Mouse (Mus musculus): ENCODE data around the gene Klhl25.
"Not testable (repeated sequence)": the region's sequence is repeated elsewhere in the genome, so short reads cannot be mapped to it uniquely, and the experiment has no call there.

Gene Klhl25

GRCm38 (mm10) chr7:75848115-75848775 lies at the start of gene Klhl25:
TSS of gene Klhl25 (plus strand) at chr7:75848310.
- DNase-seq (ENCODE audit: low read depth, low spot score) = peak; percentile 96

GRCm38 (mm10) chr7:75800530-75800929 lies 47.6 kb upstream of the Klhl25 start:
- DNase-seq (ENCODE audit: low read depth, low spot score) = no peak

DNA sequence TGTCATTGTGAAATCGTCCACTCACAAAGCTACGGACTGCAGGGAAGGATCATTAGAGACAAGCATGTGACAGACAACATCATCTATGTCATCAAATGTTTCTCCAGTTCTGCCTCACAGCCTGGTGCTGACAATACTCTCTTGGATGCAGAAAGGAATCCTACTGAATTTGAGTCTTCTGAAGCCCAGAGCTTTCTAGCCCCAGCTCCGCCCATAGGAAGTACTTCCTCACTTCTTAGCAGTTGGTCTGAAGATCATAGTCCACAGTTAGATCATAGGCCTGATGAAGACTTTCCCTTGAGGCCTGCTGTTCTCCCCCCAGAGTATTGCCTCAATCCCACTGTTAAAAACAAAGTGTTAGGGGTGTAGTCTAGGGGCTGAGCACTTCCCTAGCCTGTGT lies 47.1 kb upstream of the Klhl25 start:
- DNase-seq (ENCODE audit: low read depth, low spot score) = no peak

- peak; percentile 90 for DNase-seq (ENCODE audit: low read depth, low spot score)
Observed at GRCm38 (mm10) chr7:75801621-75802358, 46.3 kb upstream of the Klhl25 start.

DNA sequence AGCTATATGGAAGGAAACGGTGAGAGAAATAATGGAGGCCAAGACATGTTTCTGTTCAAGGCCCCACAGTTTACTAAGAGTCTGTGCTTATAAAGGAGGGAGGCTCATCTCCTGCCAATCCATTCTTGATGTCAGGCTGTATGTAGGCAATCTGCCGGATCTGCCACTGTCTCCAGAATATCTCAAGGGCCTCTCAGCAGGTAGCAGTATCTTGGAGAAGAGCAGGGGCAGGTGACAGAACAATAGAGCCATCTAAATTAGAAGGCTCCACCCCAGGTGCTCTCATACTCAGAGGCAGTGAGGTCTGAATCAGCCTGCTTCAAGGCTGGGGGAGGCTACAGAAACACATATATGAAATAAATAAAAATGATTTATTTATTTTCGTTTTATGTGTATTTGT lies 45.2 kb upstream of the Klhl25 start:
- DNase-seq (ENCODE audit: low read depth, low spot score) = peak; percentile 78

DNA sequence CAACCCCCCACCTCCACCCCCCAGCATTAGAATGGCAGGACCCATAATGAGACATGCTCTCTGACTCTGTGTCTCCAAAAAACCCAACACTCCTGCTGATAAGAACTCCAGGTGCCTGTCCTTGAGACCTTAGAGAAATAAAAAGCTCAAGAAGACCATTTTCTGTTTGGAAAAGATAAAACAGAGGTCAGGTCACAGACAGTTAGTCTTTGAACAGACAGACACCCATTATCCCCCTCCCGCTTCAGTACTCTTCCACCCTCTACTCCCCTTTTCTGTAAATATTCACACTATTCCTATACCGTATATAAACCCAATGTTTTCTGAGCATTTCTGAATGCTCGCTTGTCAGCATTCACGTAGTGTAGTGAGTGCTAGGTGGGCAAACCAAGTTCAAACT lies 41.9 kb upstream of the Klhl25 start:
- no peak for DNase-seq (ENCODE audit: low read depth, low spot score)

DNA sequence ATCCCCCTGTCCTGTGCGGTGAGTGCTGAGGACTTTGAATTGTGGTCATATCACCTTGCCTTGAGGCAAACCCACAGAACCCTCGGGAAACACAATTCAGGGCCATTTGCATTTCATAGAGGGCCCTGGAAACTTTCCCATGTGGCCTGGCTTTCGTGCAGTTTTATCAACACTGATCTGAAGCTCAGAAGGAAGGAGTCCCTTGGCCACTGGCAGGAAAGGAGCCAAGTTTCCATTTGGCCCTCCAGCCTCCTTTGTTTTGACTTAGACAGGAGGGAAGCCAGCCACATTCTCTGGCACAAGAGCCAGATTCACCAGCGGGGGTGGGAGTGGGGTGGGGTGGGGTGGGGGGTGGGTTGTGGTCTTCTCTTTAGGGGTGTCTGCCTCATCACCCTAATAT lies 41.4 kb upstream of the Klhl25 start:
- no peak for DNase-seq (ENCODE audit: low read depth, low spot score)

DNA sequence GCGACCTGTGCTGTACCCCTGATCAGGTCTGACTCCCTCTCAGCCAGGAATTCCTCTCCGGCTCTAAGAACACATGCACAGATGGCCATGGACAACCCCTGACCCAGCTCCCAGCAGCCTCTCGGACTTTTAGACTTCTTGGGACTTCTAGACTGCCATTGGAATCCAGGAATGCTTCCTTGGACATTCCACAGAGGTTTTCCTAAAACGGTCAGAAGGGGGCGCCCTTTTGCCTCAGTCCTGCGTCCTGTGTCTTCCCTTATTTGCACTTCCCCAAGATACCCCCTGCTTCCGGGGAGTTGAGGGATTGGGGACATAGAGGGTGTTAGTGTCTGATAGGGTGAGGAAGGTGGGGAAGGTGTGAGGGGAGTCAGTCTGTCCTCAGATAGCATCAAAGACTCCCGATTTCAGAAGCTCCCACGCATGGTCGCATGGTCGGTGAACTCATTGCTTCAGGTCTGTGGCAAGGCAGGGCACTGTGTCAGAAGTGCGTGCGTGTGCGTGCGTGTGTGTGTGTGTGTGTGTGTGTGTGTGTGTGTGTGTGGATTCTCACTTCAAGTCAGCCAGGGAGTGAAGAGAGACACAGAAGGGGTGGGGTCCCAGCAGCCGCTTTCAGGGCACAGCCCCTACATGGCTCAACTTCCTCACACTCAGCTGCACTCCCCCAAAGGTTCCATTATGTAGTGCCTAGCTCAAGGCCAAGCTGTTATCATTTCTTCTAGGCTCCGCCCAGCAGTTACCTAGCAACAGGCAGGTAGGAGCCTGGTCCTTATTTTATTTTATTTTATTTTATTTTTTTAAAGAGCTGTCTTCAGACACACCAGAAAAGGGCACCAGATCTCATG lies 40.4 kb upstream of the Klhl25 start:
- DNase-seq (ENCODE audit: low read depth, low spot score) = no peak

DNA sequence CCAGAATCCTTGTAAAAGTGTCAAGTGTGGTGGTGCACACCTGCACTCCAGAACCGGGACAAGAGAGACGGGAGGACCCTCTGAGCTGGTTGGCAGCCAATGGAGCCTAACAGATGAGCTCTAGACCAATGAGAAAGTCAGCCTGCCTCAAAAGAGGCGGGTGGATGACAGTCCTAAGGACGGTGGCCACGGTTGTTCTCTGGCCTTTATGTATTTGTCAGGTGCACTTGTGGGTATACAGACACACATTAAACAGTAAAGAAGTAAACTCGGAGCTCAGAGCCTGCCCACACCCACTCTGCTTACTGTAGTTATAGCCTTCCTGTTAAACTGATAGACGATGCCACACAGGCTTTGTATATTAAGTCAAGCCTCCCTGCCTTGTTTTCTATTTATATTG lies 27.4 kb upstream of the Klhl25 start:
- no peak for DNase-seq (ENCODE audit: low read depth, low spot score)

DNA sequence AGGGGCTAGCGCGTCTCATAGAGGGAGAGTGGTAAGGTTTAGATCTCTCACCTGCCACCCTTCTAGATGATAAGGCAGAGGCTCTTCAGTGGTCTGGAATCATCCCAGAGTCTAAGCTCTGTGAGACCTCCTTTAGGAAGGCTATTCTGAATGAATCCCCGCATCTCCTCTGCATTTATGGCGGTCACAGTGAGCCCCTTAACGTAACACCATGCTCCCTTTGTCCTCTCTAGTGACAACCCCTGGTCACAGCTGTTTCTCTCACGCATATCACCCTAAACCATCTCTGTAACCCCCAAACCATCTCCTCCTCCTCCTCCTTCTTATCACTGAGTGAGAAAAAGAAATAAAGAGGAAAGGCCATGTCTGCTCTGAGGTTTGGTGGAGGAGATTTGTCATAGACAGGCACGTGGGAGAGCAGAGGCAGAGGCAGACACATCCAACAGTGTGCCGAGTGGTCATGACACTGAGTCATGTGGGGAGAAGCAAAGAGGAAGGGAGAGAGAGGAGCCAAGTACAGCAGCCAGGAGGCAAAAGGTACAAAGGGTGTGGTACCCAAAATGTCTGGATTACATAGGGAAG lies 25.9 kb upstream of the Klhl25 start:
- DNase-seq (ENCODE audit: low read depth, low spot score) = no peak

GRCm38 (mm10) chr7:75823071-75823470 lies 25.0 kb upstream of the Klhl25 start:
- no peak for DNase-seq (ENCODE audit: low read depth, low spot score)

DNA sequence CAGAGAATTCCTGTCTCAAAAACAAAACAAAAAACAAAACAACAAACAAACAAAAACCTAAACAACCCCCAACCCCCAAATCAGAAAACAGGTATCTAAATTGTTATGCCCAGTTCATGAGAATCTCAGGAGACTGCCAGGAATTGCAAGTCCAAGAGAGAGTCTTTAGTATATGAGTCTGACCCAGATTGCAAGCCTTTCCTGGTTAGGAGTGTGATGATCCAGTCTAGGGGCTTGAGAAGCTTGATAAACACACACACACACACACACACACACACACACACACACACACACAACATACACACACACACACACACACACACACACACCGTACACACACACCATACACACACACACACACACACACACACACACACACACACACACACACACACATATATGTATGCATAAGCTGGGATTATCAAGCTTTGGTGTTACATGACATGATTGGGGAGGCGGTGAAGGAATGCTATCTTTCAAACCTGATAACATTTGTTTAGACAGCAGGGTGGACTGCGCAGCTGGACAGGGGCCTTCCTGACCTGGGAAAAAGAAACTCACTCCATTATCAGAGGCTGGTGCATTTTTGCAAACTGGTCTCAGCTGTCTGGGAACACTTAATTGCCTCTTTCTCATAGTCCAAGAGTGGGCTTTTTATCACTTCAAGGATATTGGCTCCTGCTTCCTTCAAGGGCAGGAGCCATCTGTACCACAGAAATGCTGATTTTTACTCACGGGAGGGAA lies 21.6 kb upstream of the Klhl25 start:
- DNase-seq (ENCODE audit: low read depth, low spot score) = no peak

DNA sequence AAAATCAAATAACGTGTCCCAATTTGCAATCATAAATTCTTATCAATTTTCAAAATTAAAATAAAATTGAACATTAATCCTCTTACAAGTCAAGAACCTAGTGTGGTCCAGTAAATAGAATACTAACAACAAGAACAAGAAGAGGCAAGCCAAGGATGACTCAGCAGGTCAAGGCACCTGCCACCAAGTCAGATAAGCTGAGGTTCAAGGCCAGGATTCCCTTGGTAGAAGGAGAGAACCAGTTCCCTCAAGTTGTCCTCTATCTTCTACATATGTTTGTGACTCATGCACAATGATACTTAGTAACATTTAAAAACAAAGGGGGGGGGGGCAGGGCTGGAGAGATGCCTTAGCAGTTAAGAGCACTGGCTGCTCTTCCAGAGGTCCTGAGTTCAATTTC lies 20.8 kb upstream of the Klhl25 start:
- DNase-seq (ENCODE audit: low read depth, low spot score) = no peak

GRCm38 (mm10) chr7:75827850-75828249 lies 20.3 kb upstream of the Klhl25 start:
- peak; percentile 88 for DNase-seq (ENCODE audit: low read depth, low spot score)

- DNase-seq (ENCODE audit: low read depth, low spot score) = no peak
Observed at GRCm38 (mm10) chr7:75828536-75828935, 19.6 kb upstream of the Klhl25 start.

- DNase-seq (ENCODE audit: low read depth, low spot score) = peak; percentile 63
Observed at GRCm38 (mm10) chr7:75830251-75831060, 17.7 kb upstream of the Klhl25 start.

GRCm38 (mm10) chr7:75833960-75834359 lies 14.2 kb upstream of the Klhl25 start:
- not testable (repeated sequence) for DNase-seq (ENCODE audit: low read depth, low spot score)

- DNase-seq (ENCODE audit: low read depth, low spot score) = not testable (repeated sequence)
Observed at GRCm38 (mm10) chr7:75834932-75835631, 13.0 kb upstream of the Klhl25 start.

DNA sequence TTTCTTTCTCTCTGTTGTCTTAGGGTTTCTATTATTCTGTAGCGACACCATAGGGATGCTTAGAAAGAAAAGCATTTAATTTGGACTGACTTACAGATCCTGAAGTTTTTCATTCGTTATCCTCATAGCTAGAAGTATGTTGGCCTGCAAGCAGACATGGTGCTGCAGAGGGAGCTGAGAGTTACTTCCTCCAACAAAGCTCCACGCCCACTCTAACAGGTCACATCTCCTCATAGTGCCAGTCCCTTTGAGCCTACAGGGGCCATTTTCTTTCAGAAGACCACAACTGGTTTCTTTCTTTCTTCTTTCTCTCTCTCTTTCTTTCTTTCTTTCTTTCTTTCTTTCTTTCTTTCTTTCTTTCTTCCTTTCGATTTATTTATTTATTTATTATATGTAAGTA lies 8.0 kb upstream of the Klhl25 start:
- no peak for DNase-seq (ENCODE audit: low read depth, low spot score)

DNA sequence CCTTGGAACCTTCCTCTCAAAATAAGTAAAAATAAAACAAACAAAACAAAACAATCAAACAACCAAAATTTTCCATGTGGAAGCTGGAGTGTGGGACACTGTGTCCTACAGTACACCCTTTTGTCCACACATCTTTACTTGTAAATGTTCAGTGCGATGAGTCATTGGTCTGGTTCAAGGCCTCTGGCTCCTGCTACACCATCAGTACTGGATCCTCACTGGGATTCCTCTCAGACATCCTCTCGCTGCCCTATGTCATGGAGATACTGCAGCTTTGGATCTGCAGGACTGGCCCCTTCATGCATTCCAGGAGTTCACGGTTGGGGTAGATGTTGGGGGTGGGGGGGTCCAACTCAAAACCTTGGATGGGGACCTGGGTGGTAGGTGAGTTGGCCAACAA lies 5.8 kb upstream of the Klhl25 start:
- no peak for DNase-seq (ENCODE audit: low read depth, low spot score)
